Mouse (Mus musculus) layer of hippocampus, adult 2 months (tissue): Measurements from ENCODE around the gene Nenf. TPM values are rescaled to one million over a fixed set of nuclear protein-coding genes. Genes with fewer than 3 reads are reported as not detected.

ENCODE experiments used
- DNase-seq, 2 experiments: peaks; one replicate each; pipeline ENCODE4 v3.0.0; 2022; ENCODE audit warnings: low spot score in 2 of 2
- H3K27ac ChIP-seq: fragments of 200-600 bp; 2 replicates; pipeline ENCODE4 v1.8.1; 2022
- H3K4me3 ChIP-seq: fragments of 200-600 bp; 2 replicates; pipeline ENCODE4 v1.8.1; 2022; ENCODE audit warnings: mild to moderate bottlenecking
- CTCF ChIP-seq: fragments of 200-600 bp; conservative IDR thresholded peaks from 2 replicates; pipeline ENCODE4 v1.8.1; 2022; ENCODE audit warnings: antibody characterized with exemption, mild to moderate bottlenecking, moderate library complexity
- total RNA-seq, 2 experiments: library from RNA; stranded (reverse); gene quantifications; 2 replicates each; pipeline ENCODE4 v1.2.3; 2021

The Nenf gene
- total RNA-seq, 2 experiments from 2014 or later, result 61.5 to 70.8 TPM

DNA sequence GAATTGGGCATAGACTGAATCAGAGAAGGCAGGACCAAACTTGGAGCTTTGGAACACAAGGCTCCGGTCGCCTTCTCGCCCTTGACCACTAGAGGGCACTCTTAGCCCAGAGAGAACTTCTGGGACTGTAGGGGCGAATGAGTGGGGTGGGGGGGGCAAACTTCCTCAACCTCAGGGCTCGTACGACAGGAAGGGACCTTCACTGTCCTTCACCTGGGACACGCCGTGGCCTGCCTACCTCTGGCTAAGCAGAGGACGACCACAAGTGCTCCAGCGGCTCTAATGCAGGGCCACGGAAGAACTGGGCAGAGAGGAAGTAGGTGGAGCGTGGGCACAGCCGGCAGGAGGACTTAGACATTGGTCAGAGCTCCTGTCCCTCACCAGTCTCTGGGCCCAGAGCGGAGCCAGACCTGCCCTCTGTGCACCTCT lies 5.5 kb downstream of the Nenf start:
- peak overlapping the region; percentile 87 for H3K27ac ChIP-seq
- DNase-seq, result peak; percentile 70 to 81
- H3K4me3 ChIP-seq, result peak overlapping the region; percentile 63
- TF ChIP-seq CTCF, result peak; percentile 89

GRCm38 (mm10) chr1:191311296-191311898 lies 6.6 kb downstream of the Nenf start:
- no peak for DNase-seq
- TF ChIP-seq CTCF, result no peak
- Histone ChIP-seq H3K27ac (no peak overlapping the region), H3K4me3 (no peak overlapping the region)

- H3K27ac ChIP-seq, result no peak overlapping the region
- DNase-seq, result no peak
- TF ChIP-seq CTCF, result peak; percentile 66
These were observed 10.1 kb downstream of the Nenf start for GRCm38 (mm10) chr1:191307766-191308455.

GRCm38 (mm10) chr1:191306316-191306715 lies 11.7 kb downstream of the Nenf start:
- peak; percentile 27 for TF ChIP-seq CTCF
- DNase-seq, result no peak

More at GRCm38 (mm10) chr1:191307766-191308455, 10.1 kb downstream of the Nenf start:
- H3K4me3 ChIP-seq, result no peak overlapping the region

GRCm38 (mm10) chr1:191305610-191306009 lies 12.4 kb downstream of the Nenf start:
- TF ChIP-seq CTCF, result peak; percentile 62
- no peak overlapping the region for H3K27ac ChIP-seq
- DNase-seq, result no peak
- no peak overlapping the region for H3K4me3 ChIP-seq

More at GRCm38 (mm10) chr1:191306316-191306715, 11.7 kb downstream of the Nenf start:
- no peak overlapping the region for H3K27ac ChIP-seq
- H3K4me3 ChIP-seq, result no peak overlapping the region

- no peak for TF ChIP-seq CTCF
These were observed 13.8 kb downstream of the Nenf start for GRCm38 (mm10) chr1:191304216-191304615.

GRCm38 (mm10) chr1:191303736-191304135 lies 14.3 kb downstream of the Nenf start:
- DNase-seq, result no peak
- no peak for TF ChIP-seq CTCF
- Histone ChIP-seq H3K27ac (no peak overlapping the region), H3K4me3 (no peak overlapping the region)

More at GRCm38 (mm10) chr1:191304216-191304615, 13.8 kb downstream of the Nenf start:
- Histone ChIP-seq H3K4me3 (no peak overlapping the region), H3K27ac (no peak overlapping the region)
- no peak for DNase-seq

DNA sequence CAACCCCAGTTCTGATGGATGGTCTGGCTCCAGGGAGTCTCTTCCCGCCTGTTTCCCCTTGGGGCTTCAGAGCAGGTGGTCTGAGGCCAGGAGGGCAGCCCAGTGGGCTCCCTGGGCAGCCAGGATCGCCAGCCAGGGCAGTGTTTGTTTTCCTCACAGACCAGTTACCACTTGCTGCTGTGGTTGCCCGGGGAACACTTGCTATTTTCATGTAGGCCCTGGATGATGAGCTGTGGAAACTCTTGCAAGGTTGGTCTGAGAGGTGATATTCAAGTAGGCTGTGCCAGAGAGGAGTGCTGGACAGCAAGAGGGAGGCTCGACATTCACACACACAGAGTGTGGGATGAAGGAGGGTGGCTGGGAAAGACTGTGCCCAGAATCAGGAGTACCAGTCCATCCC lies 16.1 kb downstream of the Nenf start:
- DNase-seq, result no peak
- no peak for TF ChIP-seq CTCF
- no peak overlapping the region for H3K4me3 ChIP-seq
- no peak overlapping the region for H3K27ac ChIP-seq

- no peak overlapping the region for H3K27ac ChIP-seq
- no peak for DNase-seq
- TF ChIP-seq CTCF, result peak; percentile 77
- H3K4me3 ChIP-seq, result no peak overlapping the region
These were observed 18.6 kb downstream of the Nenf start for GRCm38 (mm10) chr1:191299215-191299942.

DNA sequence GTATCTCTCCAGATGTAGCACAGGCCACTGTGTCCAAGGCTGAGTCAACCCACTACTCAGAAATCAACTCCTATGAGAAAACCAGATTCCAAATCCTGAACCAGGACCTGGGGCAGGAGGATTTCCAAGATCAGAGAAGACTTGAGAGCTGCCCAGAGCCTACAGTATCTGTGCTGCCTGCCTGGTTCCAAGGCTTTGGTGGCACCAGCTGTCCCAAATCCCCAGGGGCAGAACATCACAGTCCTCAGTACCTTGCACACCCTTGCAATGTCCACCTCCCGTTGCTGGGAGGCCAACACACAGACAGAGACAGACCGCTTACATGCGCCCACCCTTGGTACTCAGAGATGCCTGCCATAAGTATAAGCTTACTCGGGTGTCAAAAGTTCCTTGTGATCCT lies 19.7 kb downstream of the Nenf start:
- TF ChIP-seq CTCF, result no peak
- H3K27ac ChIP-seq, result no peak overlapping the region
- DNase-seq, result no peak
- H3K4me3 ChIP-seq, result no peak overlapping the region

DNA sequence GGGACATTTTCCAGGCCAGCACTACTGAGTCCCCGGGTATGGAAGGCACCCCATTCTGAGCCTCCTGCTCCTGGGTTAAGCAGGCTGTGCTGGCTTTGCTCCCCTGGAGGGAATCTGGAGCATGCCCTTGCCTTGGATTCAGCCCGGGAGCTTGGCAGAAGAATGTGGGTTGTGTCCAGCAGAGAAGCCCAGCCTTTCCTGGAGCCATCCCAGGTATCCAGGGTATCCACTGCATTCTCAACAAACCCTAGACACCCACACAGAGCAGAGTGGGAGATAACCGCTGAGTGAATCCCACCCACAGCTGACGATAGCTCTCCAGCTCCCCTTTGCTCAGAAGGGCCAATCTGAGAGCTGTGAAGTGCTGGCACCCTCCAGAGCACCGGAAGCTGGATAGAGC lies 21.5 kb downstream of the Nenf start:
- H3K27ac ChIP-seq, result no peak overlapping the region
- DNase-seq, result peak; percentile 25 to 47
- TF ChIP-seq CTCF, result no peak

DNA sequence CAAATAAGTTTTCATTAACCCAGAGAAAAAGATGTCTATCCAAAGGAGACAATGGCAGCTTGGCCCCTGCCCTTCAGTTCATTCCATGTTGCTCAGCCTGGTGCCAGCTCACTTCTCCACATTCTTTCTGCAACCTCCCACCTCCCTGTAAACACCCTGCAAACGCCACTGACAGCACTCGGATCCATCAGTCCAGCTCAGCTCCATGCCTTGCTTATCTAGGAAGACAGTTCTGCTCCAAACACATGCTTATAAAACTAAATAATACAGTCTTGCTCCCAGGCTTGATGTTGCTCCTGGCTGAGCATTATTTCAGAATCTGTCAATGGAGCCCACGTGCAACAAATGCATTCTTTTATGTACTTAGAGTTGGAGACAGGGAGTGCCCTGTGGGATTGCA lies 22.2 kb downstream of the Nenf start:
- Histone ChIP-seq H3K27ac (no peak overlapping the region), H3K4me3 (no peak overlapping the region)
- no peak for TF ChIP-seq CTCF
- DNase-seq, result no peak

More for the DNA sequence above, 21.5 kb downstream of the Nenf start:
- no peak overlapping the region for H3K4me3 ChIP-seq
